Mouse (Mus musculus) neural tube, embryonic 14.5 days (tissue): ENCODE results near the gene Phc1. TPM values are rescaled to one million over a fixed set of nuclear protein-coding genes. Genes with fewer than 3 reads are reported as not detected.
"Not testable (repeated sequence)": the region's sequence is repeated elsewhere in the genome, so short reads cannot be mapped to it uniquely, and the experiment has no call there.

Experiments
- ATAC-seq: fragments of 200-750 bp; cut with Nextera tagmentation; 2 replicates; pipeline ENCODE4 v1.8.0; 2017; ENCODE audit warnings: low read depth, mild to moderate bottlenecking, moderate TSS enrichment, moderate library complexity
- H3K27ac ChIP-seq: fragments of 300-500 bp; sonication (generic); 2 replicates; pipeline ENCODE4 v1.5.1; 2014; ENCODE audit warnings: low read depth, mild to moderate bottlenecking, control low read depth, low read length, moderate library complexity, mixed read lengths
- H3K27me3 ChIP-seq: fragments of 300-500 bp; sonication (generic); 2 replicates; pipeline ENCODE4 v1.6.1; 2014; ENCODE audit warnings: low read length; ENCODE audit not compliant: control insufficient read depth, insufficient read depth
- H3K36me3 ChIP-seq: fragments of 300-500 bp; sonication (generic); 2 replicates; pipeline ENCODE4 v1.6.1; 2014; ENCODE audit warnings: low read length, mixed read lengths; ENCODE audit not compliant: control insufficient read depth, insufficient read depth
- H3K4me1 ChIP-seq: fragments of 300-500 bp; sonication (generic); 2 replicates; pipeline ENCODE4 v1.6.1; 2014; ENCODE audit warnings: low read length; ENCODE audit not compliant: control insufficient read depth, insufficient read depth
- H3K4me2 ChIP-seq: fragments of 300-500 bp; sonication (generic); 2 replicates; pipeline ENCODE4 v1.6.1; 2014; ENCODE audit warnings: mild to moderate bottlenecking, low read depth, low read length, control low read depth
- H3K4me3 ChIP-seq: fragments of 300-500 bp; sonication (generic); 2 replicates; pipeline ENCODE4 v1.5.1; 2014; ENCODE audit warnings: low read depth, low read length, control low read depth, mixed read lengths
- H3K9ac ChIP-seq: fragments of 300-500 bp; sonication (generic); replicated peaks from 2 replicates; pipeline ENCODE4 v1.6.1; 2014; ENCODE audit warnings: low read depth, mild to moderate bottlenecking, control low read depth, low read length, mixed read lengths
- H3K9me3 ChIP-seq: fragments of 300-500 bp; sonication (generic); 2 replicates; pipeline ENCODE4 v1.6.1; 2016; ENCODE audit warnings: low read length; ENCODE audit not compliant: control insufficient read depth
- WGBS: fragments of 180-500 bp; shearing (Covaris S2); extraction: QIAGEN DNeasy Blood & Tissue Kit; methylation state at CpG from one replicate; pipeline ENCODE4 v1.1.7; 2014; 5-methylcytosine and 5-hydroxymethylcytosine counted together
- polyA plus RNA-seq: library from polyadenylated mRNA; unstranded; fragments of >200 nt; fragmentation: Nextera tagmentation; extraction: Ambion mirVana; gene quantifications from 2 replicates; pipeline ENCODE4 v1.2.1, GENCODE M21; 2014

The Phc1 gene
- polyA plus RNA-seq, result 40.8 and 41.9 TPM in 2 replicates

- Histone ChIP-seq H3K27me3 (no peaks in the 10 kb centered on the region), H3K9ac (peak within 1 kb of the TSS; percentile 80), H3K27ac (peak within 1 kb of the TSS; percentile 98), H3K4me3 (peak within 1 kb of the TSS; percentile 61), H3K9me3 (no peaks in the 10 kb centered on the region), H3K36me3 (0 out of 2 replicates have a peak, but pooled peaks cover 3% of the 10 kb centered on the region), H3K4me2 (peak within 1 kb of the TSS; percentile 84), H3K4me1 (peaks cover 17% of the 10 kb centered on the region)
- under 1% methylated on average over 17 of the region's 17 CpGs for WGBS
- ATAC-seq, result peak; percentile 63
These were observed at the start of gene Phc1 for GRCm38 (mm10) chr6:122340349-122341000. Gene Phc1 (minus strand): TSS chr6:122340561.

- H3K27me3 ChIP-seq, ATAC-seq, H3K4me2 ChIP-seq, H3K9ac ChIP-seq, H3K4me1 ChIP-seq, H3K36me3 ChIP-seq, H3K4me3 ChIP-seq, H3K9me3 ChIP-seq, H3K27ac ChIP-seq: not testable (repeated sequence)
- WGBS, result 84% methylated on average over 3 of the region's 3 CpGs
These were observed 49.6 kb upstream of the Phc1 start for GRCm38 (mm10) chr6:122389986-122390385.

GRCm38 (mm10) chr6:122387177-122388028, 47.0 kb upstream of the Phc1 start:
- H3K9me3 ChIP-seq, H3K4me2 ChIP-seq, H3K9ac ChIP-seq, H3K27ac ChIP-seq, H3K4me1 ChIP-seq, ATAC-seq, H3K27me3 ChIP-seq, H3K36me3 ChIP-seq, H3K4me3 ChIP-seq: not testable (repeated sequence)
- 92% methylated on average over 12 of the region's 12 CpGs for WGBS

- Histone ChIP-seq H3K27me3 (no peaks in the 10 kb centered on the region), H3K4me2 (no peak overlapping the region), H3K4me3 (no peak overlapping the region), H3K27ac (no peak overlapping the region), H3K9me3 (no peaks in the 10 kb centered on the region), H3K36me3 (no peaks in the 10 kb centered on the region), H3K4me1 (no peaks in the 10 kb centered on the region), H3K9ac (no peak overlapping the region)
- 77% methylated on average over 5 of the region's 5 CpGs for whole genome bisulfite sequencing
- ATAC-seq, result no peak
These were observed 45.4 kb upstream of the Phc1 start for GRCm38 (mm10) chr6:122385724-122386123.

GRCm38 (mm10) chr6:122384886-122385285, 44.5 kb upstream of the Phc1 start:
- Histone ChIP-seq H3K36me3 (no peaks in the 10 kb centered on the region), H3K27ac (no peak overlapping the region), H3K9me3 (no peaks in the 10 kb centered on the region), H3K27me3 (no peaks in the 10 kb centered on the region), H3K9ac (no peak overlapping the region), H3K4me1 (no peaks in the 10 kb centered on the region), H3K4me3 (no peak overlapping the region), H3K4me2 (no peak overlapping the region)
- 94% methylated on average over 13 of the region's 13 CpGs for WGBS
- no peak for ATAC-seq

- Histone ChIP-seq H3K4me2 (no peak overlapping the region), H3K4me3 (no peak overlapping the region), H3K9ac (no peak overlapping the region), H3K27ac (no peak overlapping the region), H3K9me3 (no peaks in the 10 kb centered on the region), H3K4me1 (no peaks in the 10 kb centered on the region), H3K36me3 (no peaks in the 10 kb centered on the region), H3K27me3 (no peaks in the 10 kb centered on the region)
- ATAC-seq, result no peak
- WGBS, result 80% methylated on average over 5 of the region's 5 CpGs
These were observed 42.9 kb upstream of the Phc1 start for GRCm38 (mm10) chr6:122383211-122383610.

- Histone ChIP-seq H3K4me3 (no peak overlapping the region), H3K4me1 (no peaks in the 10 kb centered on the region), H3K9ac (no peak overlapping the region), H3K27me3 (no peaks in the 10 kb centered on the region), H3K4me2 (no peak overlapping the region), H3K9me3 (no peaks in the 10 kb centered on the region), H3K27ac (no peak overlapping the region), H3K36me3 (no peaks in the 10 kb centered on the region)
- ATAC-seq, result no peak
- 63% methylated on average over 8 of the region's 8 CpGs for WGBS
These were observed 41.7 kb upstream of the Phc1 start for GRCm38 (mm10) chr6:122382046-122382445.

- whole genome bisulfite sequencing, result 83% methylated on average over 3 of the region's 3 CpGs
- no peaks in the 10 kb centered on the region for H3K9me3 ChIP-seq
These were observed 27.9 kb upstream of the Phc1 start for GRCm38 (mm10) chr6:122368245-122368644.

GRCm38 (mm10) chr6:122366976-122367375, 26.6 kb upstream of the Phc1 start:
- no peak for ATAC-seq
- no peak overlapping the region for H3K27ac ChIP-seq
- no peaks in the 10 kb centered on the region for H3K9me3 ChIP-seq
- 52% methylated on average over 3 of the region's 3 CpGs for WGBS
- H3K4me3 ChIP-seq, result no peak overlapping the region
- H3K27me3 ChIP-seq, result no peaks in the 10 kb centered on the region
- H3K9ac ChIP-seq, result no peak overlapping the region
- H3K36me3 ChIP-seq, result no peaks in the 10 kb centered on the region
- H3K4me1 ChIP-seq, result no peaks in the 10 kb centered on the region
- no peak overlapping the region for H3K4me2 ChIP-seq

More at GRCm38 (mm10) chr6:122368245-122368644, 27.9 kb upstream of the Phc1 start:
- H3K36me3 ChIP-seq, result no peaks in the 10 kb centered on the region
- H3K4me2 ChIP-seq, result no peak overlapping the region
- H3K4me3 ChIP-seq, result no peak overlapping the region
- no peaks in the 10 kb centered on the region for H3K4me1 ChIP-seq
- H3K27me3 ChIP-seq, result no peaks in the 10 kb centered on the region
- no peak overlapping the region for H3K9ac ChIP-seq
- ATAC-seq, result no peak
- no peak overlapping the region for H3K27ac ChIP-seq
